In genomic region chr14:52327375-52327901, GRCm38 (mm10) we compare ENCODE assay signal across 10 mouse cellular contexts. TPM values are rescaled to one million over a fixed set of nuclear protein-coding genes. Genes with fewer than 3 reads are reported as not detected.
DNase-seq lines count a peak whose midpoint lies in the region; ATAC-seq lines count a peak whose summit lies in the region.
"Had no signal": no experiment of that assay in that cellular context is flagged by ENCODE, and none has a peak within 500 bp of the region (broad histone marks: within the 10 kb centered on the region; RNA-seq: fewer than 3 reads in every experiment).

No protein-coding gene starts in this region.

- no peak for DNase-seq in kidney, postnatal 25 days
- DNase-seq in embryo, embryonic 10.5 days (ENCODE audit: low spot score), result peak; percentile 80
- DNase-seq in intestine, embryonic 14.5 days (ENCODE audit: low spot score), result no peak
- DNase-seq in neural tube, embryonic 10.5 days (ENCODE audit: extremely low spot score, low spot score), result peak; percentile 50
- no peak for DNase-seq in thymus, adult 18-20 months
- DNase-seq in MN1 (ENCODE audit: low spot score), result no peak
- DNase-seq in adrenal gland, adult 2 months, result no peak

- peak overlapping the region; percentile 61 for H3K9ac ChIP-seq in kidney, embryonic 16.5 days (replicated peaks; ENCODE audit: low read length)
- no peak overlapping the region; the same call in 1 of the 2 replicates for H3K9ac ChIP-seq in intestine, embryonic 14.5 days (ENCODE audit: low read length)

- WGBS in kidney, embryonic 16.5 days, result 4% methylated on average over 14 of the region's 14 CpGs
- WGBS in intestine, embryonic 14.5 days, result 2% methylated on average over 14 of the region's 14 CpGs

- no peaks in the 10 kb centered on the region for H3K36me3 ChIP-seq in kidney, embryonic 16.5 days (ENCODE audit: insufficient read depth, low read length)
- H3K36me3 ChIP-seq in intestine, embryonic 14.5 days (ENCODE audit: control insufficient read depth, insufficient read depth, low read length), result no peaks in the 10 kb centered on the region

- peak overlapping the region; percentile 70 for H3K4me2 ChIP-seq in kidney, embryonic 16.5 days (replicated peaks; ENCODE audit: low read depth, low read length)
- H3K4me2 ChIP-seq in intestine, embryonic 14.5 days (ENCODE audit: low read length), result peak overlapping the region; percentile 60

- no peaks in the 10 kb centered on the region for H3K9me3 ChIP-seq in kidney, embryonic 16.5 days (ENCODE audit: low read length)
- no peaks in the 10 kb centered on the region for H3K9me3 ChIP-seq in intestine, embryonic 14.5 days (ENCODE audit: control insufficient read depth, low read length)

- peaks cover 9% of the 10 kb centered on the region; the same call in 1 of the 2 replicates for H3K4me1 ChIP-seq in kidney, embryonic 16.5 days (ENCODE audit: insufficient read depth, low read length)
- no peaks in the 10 kb centered on the region for H3K4me1 ChIP-seq in intestine, embryonic 14.5 days (replicated peaks; ENCODE audit: control insufficient read depth, insufficient read depth, low read length)

- H3K4me3 ChIP-seq in kidney, embryonic 16.5 days (ENCODE audit: low read length), result peak overlapping the region; percentile 43
- H3K4me3 ChIP-seq in intestine, embryonic 14.5 days (ENCODE audit: low read depth, low read length), result peak overlapping the region; percentile 31
- H3K4me3 ChIP-seq: erythroblast, embryonic 14.5 days had no signal

- no peak overlapping the region for H3K27ac ChIP-seq in kidney, embryonic 16.5 days (ENCODE audit: low read length)
- H3K27ac ChIP-seq in intestine, embryonic 14.5 days (ENCODE audit: low read depth), result no peak overlapping the region

- no peak for ATAC-seq in kidney, embryonic 16.5 days (ENCODE audit: low FRiP score, low TSS enrichment)
- no peak for ATAC-seq in intestine, embryonic 14.5 days (replicated peaks; ENCODE audit: low FRiP score, low TSS enrichment, low read depth)

- peaks cover 20% of the 10 kb centered on the region for H3K27me3 ChIP-seq in kidney, embryonic 16.5 days (ENCODE audit: insufficient read depth, low read length)
- peaks cover 47% of the 10 kb centered on the region for H3K27me3 ChIP-seq in intestine, embryonic 14.5 days (replicated peaks; ENCODE audit: control insufficient read depth, insufficient read depth, low read length)

RNA-seq across cellular contexts. Expression of gene Sall2, which starts 1.1 kb away (rescaled TPM):
- polyA plus RNA-seq in kidney, embryonic 16.5 days (2015; fragmentation: Nextera tagmentation; extraction: Ambion mirVana), result 39.1 and 46.0 TPM in 2 replicates
- polyA plus RNA-seq in intestine, embryonic 14.5 days (2014; fragmentation: Nextera tagmentation; extraction: Ambion mirVana), result 15.2 and 16.2 TPM in 2 replicates
- 10 to 100 TPM in 1 of 2 experiments, 1 to 10 TPM in 1; 4.4 to 10.5 TPM for total RNA-seq in adrenal gland, adult 2 months (2021)
- 6.1 and 6.4 TPM in 2 replicates for polyA plus RNA-seq in adrenal gland, adult 2 months (2012; rRNA removed)

RNA-seq across cellular contexts. Expression of gene Mettl3, which starts 22.5 kb away (rescaled TPM):
- 51.7 and 57.0 TPM in 2 replicates for polyA plus RNA-seq in kidney, embryonic 16.5 days (2015; fragmentation: Nextera tagmentation; extraction: Ambion mirVana)
- polyA plus RNA-seq in intestine, embryonic 14.5 days (2014; fragmentation: Nextera tagmentation; extraction: Ambion mirVana), result 37.0 and 43.5 TPM in 2 replicates
- total RNA-seq in adrenal gland, adult 2 months (2021), result 10 to 100 TPM; 37.1 to 55.0 TPM
- 22.4 and 24.5 TPM in 2 replicates for polyA plus RNA-seq in adrenal gland, adult 2 months (2012; rRNA removed)

RNA-seq across cellular contexts. Expression of gene Olfr1513, which starts 28.8 kb away (rescaled TPM):
- not detected in 2 replicates for polyA plus RNA-seq in kidney, embryonic 16.5 days (2015; fragmentation: Nextera tagmentation; extraction: Ambion mirVana)
- polyA plus RNA-seq in intestine, embryonic 14.5 days (2014; fragmentation: Nextera tagmentation; extraction: Ambion mirVana), result not detected in 2 replicates
- total RNA-seq in adrenal gland, adult 2 months (2021), result not detected
- not detected in 2 replicates for polyA plus RNA-seq in adrenal gland, adult 2 months (2012; rRNA removed)
- polyA plus RNA-seq: erythroblast, embryonic 14.5 days; urinary bladder, adult 2 months had no signal

RNA-seq across cellular contexts. Expression of gene Rab2b, which starts 48.1 kb away (rescaled TPM):
- polyA plus RNA-seq in kidney, embryonic 16.5 days (2015; fragmentation: Nextera tagmentation; extraction: Ambion mirVana), result 23.3 and 24.4 TPM in 2 replicates
- 21.0 and 22.1 TPM in 2 replicates for polyA plus RNA-seq in intestine, embryonic 14.5 days (2014; fragmentation: Nextera tagmentation; extraction: Ambion mirVana)
- total RNA-seq in adrenal gland, adult 2 months (2021), result 10 to 100 TPM; 39.1 to 48.7 TPM
- polyA plus RNA-seq in adrenal gland, adult 2 months (2012; rRNA removed), result 10.7 and 12.4 TPM in 2 replicates
- polyA plus RNA-seq: erythroblast, embryonic 14.5 days had no signal

RNA-seq across cellular contexts. Expression of gene Tox4, which starts 48.5 kb away (rescaled TPM):
- polyA plus RNA-seq in kidney, embryonic 16.5 days (2015; fragmentation: Nextera tagmentation; extraction: Ambion mirVana), result 43.6 and 46.2 TPM in 2 replicates
- polyA plus RNA-seq in intestine, embryonic 14.5 days (2014; fragmentation: Nextera tagmentation; extraction: Ambion mirVana), result 34.3 and 44.9 TPM in 2 replicates
- total RNA-seq in adrenal gland, adult 2 months (2021), result 10 to 100 TPM; 51.4 to 58.2 TPM
- 20.2 and 26.3 TPM in 2 replicates for polyA plus RNA-seq in adrenal gland, adult 2 months (2012; rRNA removed)

Comparison
In these comparisons a context has a peak if more than half of its experiments do, and no peak if none do; other contexts are left out.
1. DNase-seq: peak in embryo, embryonic 10.5 days (single experiment) and neural tube, embryonic 10.5 days (single experiment); none in kidney, postnatal 25 days (0 of 2), intestine, embryonic 14.5 days (single experiment), thymus, adult 18-20 months (0 of 2), MN1 (single experiment) and adrenal gland, adult 2 months (single experiment).